Mouse (Mus musculus) lung, postnatal 0 days (tissue): ENCODE measurements around the gene Rcor1. TPM values are rescaled to one million over a fixed set of nuclear protein-coding genes. Genes with fewer than 3 reads are reported as not detected.

Source experiments
- ATAC-seq: fragments of 200-750 bp; cut with Nextera tagmentation; 2 replicates; pipeline ENCODE4 v1.8.0; 2017; ENCODE audit warnings: moderate library complexity
- DNase-seq: peaks from one replicate; pipeline ENCODE4 v3.0.0-alpha.2; 2016; ENCODE audit warnings: low spot score
- H3K27ac ChIP-seq: fragments of 300-500 bp; sonication (generic); 2 replicates; pipeline ENCODE4 v1.5.1; 2014; ENCODE audit warnings: antibody characterized with exemption, mild to moderate bottlenecking, low read length, mixed read lengths
- H3K27me3 ChIP-seq: fragments of 300-500 bp; sonication (generic); replicated peaks from 2 replicates; pipeline ENCODE4 v1.6.1; 2014; ENCODE audit warnings: low read length, mixed read lengths; ENCODE audit not compliant: insufficient read depth
- H3K36me3 ChIP-seq: fragments of 300-500 bp; sonication (generic); 2 replicates; pipeline ENCODE4 v1.6.1; 2014; ENCODE audit warnings: low read length, mixed read lengths; ENCODE audit not compliant: insufficient read depth
- H3K4me1 ChIP-seq: fragments of 300-500 bp; sonication (generic); 2 replicates; pipeline ENCODE4 v1.6.1; 2014; ENCODE audit warnings: antibody characterized with exemption, low read depth, low read length, mixed read lengths; ENCODE audit not compliant: insufficient read depth
- H3K4me2 ChIP-seq: fragments of 300-500 bp; sonication (generic); replicated peaks from 2 replicates; pipeline ENCODE4 v1.6.1; 2014; ENCODE audit warnings: low read depth, mild to moderate bottlenecking, low read length, moderate library complexity, mixed read lengths
- H3K4me3 ChIP-seq: fragments of 300-500 bp; sonication (generic); 2 replicates; pipeline ENCODE4 v1.5.1; 2014; ENCODE audit warnings: low read depth, low read length
- H3K9ac ChIP-seq: fragments of 300-500 bp; sonication (generic); replicated peaks from 2 replicates; pipeline ENCODE4 v1.6.1; 2014; ENCODE audit warnings: low read depth, mild to moderate bottlenecking
- H3K9me3 ChIP-seq: fragments of 300-500 bp; sonication (generic); 2 replicates; pipeline ENCODE4 v1.6.1; 2016; ENCODE audit warnings: low read length, mixed read lengths
- CTCF ChIP-seq: IDR thresholded peaks from 2 replicates; pipeline ENCODE4 v1.5.1; 2016; ENCODE audit warnings: antibody characterized with exemption, mild to moderate bottlenecking
- EP300 ChIP-seq: IDR thresholded peaks from 2 replicates; pipeline ENCODE4 v1.6.1; 2016; ENCODE audit warnings: antibody characterized with exemption, mild to moderate bottlenecking, control low read depth
- WGBS: fragments of 180-500 bp; shearing (Covaris S2); extraction: QIAGEN DNeasy Blood & Tissue Kit; methylation state at CpG from one replicate; pipeline ENCODE4 v1.1.7; 2014; 5-methylcytosine and 5-hydroxymethylcytosine counted together
- polyA plus RNA-seq: library from polyadenylated mRNA; unstranded; fragments of >200 nt; fragmentation: Nextera tagmentation; extraction: Ambion mirVana; gene quantifications from 2 replicates; pipeline ENCODE4 v1.2.1, GENCODE M21; 2015

The Rcor1 gene
- polyA plus RNA-seq: 6.7 and 9.5 TPM in 2 replicates

- H3K4me2 ChIP-seq: peak within 1 kb of the TSS; percentile 99
- H3K4me3 ChIP-seq: peak within 1 kb of the TSS; percentile 94
- DNase-seq: peak; percentile 99
- H3K36me3 ChIP-seq: no peaks in the 10 kb centered on the region
- H3K9me3 ChIP-seq: no peaks in the 10 kb centered on the region
- under 1% methylated on average over 22 of the region's 76 CpGs for WGBS
- peak within 1 kb of the TSS; percentile 93 for H3K9ac ChIP-seq
- ATAC-seq: peak; percentile 97
- no peak for TF ChIP-seq CTCF
- no peak for TF ChIP-seq EP300
- peaks cover 7% of the 10 kb centered on the region; the same call in 1 of the 2 replicates for H3K4me1 ChIP-seq
- no peaks in the 10 kb centered on the region for H3K27me3 ChIP-seq
- H3K27ac ChIP-seq: peak within 1 kb of the TSS; percentile 97
Observed at GRCm38 (mm10) chr12:111038976-111039612, at the start of gene Rcor1. TSS of gene Rcor1 (plus strand) at chr12:111039351.

DNA sequence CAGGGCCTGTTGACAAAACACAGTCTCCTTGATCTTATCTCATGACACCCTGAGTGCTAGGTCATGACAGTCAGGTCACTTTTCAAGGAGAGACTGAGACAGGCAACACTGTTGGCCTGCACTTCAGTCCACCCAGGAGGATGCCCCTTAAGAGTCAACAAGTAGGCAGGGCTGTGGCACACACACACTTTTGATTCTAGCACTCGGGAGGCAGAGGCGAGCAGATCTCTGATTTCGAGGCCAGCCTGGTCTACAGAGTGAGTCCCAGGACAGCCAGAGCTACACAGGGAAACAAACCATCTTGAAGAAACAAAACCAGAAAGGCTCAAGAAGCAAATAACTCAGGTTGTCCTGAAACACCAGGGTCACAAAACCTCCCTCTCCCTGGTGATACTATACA, 49.7 kb upstream of the Rcor1 start:
- no peaks in the 10 kb centered on the region for H3K27me3 ChIP-seq
- no peak overlapping the region for H3K4me2 ChIP-seq
- no peaks in the 10 kb centered on the region for H3K9me3 ChIP-seq
- no peak for DNase-seq
- 75% methylated on average over 3 of the region's 3 CpGs for WGBS
- no peak overlapping the region for H3K9ac ChIP-seq
- no peak for ATAC-seq
- H3K4me3 ChIP-seq: no peak overlapping the region
- TF ChIP-seq CTCF (no peak), EP300 (no peak)
- H3K36me3 ChIP-seq: no peaks in the 10 kb centered on the region
- H3K4me1 ChIP-seq: peaks cover 5% of the 10 kb centered on the region
- no peak overlapping the region for H3K27ac ChIP-seq

- Histone ChIP-seq H3K36me3 (no peaks in the 10 kb centered on the region), H3K9me3 (no peaks in the 10 kb centered on the region), H3K4me2 (no peak overlapping the region), H3K27ac (no peak overlapping the region), H3K27me3 (no peaks in the 10 kb centered on the region), H3K4me1 (peaks cover 5% of the 10 kb centered on the region), H3K4me3 (no peak overlapping the region), H3K9ac (no peak overlapping the region)
- WGBS: 82% methylated on average over 7 of the region's 7 CpGs
- no peak for DNase-seq
- no peak for TF ChIP-seq EP300
- TF ChIP-seq CTCF: no peak
- no peak for ATAC-seq
Observed at GRCm38 (mm10) chr12:110990500-110990899, 48.7 kb upstream of the Rcor1 start.

DNA sequence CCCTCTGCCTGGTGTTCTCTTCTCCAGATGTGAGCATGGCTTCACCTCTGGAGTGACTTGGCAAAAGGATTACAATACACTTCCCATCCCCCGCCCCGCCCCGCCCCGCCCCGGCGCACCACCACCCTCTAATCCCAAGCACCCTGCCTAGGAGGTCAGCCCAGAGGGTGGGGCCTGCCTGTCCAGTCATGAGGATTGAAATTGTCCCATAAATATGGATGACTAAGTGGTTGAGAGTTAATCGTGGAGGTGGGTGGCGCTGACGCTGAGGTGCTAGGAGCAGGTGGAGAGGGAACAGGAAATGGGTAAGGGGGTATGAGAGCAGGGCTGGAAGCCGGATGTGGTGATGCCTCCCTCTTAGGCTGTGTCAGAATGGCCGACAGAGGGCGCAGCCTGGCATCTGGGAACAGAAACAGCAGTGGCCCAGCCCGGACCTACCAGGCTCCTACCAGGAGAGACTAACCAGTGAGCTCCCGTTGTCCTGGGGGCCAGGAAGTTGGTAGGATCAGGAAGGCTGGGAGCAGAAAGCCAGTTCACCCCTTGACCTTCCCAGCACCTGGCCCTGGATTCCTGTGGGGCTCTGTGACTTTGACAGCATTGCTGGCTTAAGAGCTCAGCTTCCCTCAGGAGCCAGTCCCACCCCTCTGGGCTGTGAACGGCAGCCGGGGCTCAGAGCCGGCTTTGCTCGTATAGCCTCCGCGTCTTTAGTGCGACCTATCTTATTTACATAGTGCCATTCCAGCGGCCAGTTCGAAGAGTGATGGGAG, 47.6 kb upstream of the Rcor1 start:
- no peaks in the 10 kb centered on the region for H3K27me3 ChIP-seq
- H3K4me1 ChIP-seq: peaks cover 5% of the 10 kb centered on the region
- H3K9me3 ChIP-seq: no peaks in the 10 kb centered on the region
- H3K36me3 ChIP-seq: no peaks in the 10 kb centered on the region
- H3K9ac ChIP-seq: peak overlapping the region; percentile 46
- TF ChIP-seq CTCF (peak; percentile 82), EP300 (no peak)
- DNase-seq (peak; percentile 94), ATAC-seq (peak; percentile 90)
- H3K4me2 ChIP-seq: peak overlapping the region; percentile 61
- WGBS: 5% methylated on average over 23 of the region's 23 CpGs
- peak overlapping the region; percentile 42 for H3K4me3 ChIP-seq
- peak overlapping the region; percentile 82 for H3K27ac ChIP-seq

DNA sequence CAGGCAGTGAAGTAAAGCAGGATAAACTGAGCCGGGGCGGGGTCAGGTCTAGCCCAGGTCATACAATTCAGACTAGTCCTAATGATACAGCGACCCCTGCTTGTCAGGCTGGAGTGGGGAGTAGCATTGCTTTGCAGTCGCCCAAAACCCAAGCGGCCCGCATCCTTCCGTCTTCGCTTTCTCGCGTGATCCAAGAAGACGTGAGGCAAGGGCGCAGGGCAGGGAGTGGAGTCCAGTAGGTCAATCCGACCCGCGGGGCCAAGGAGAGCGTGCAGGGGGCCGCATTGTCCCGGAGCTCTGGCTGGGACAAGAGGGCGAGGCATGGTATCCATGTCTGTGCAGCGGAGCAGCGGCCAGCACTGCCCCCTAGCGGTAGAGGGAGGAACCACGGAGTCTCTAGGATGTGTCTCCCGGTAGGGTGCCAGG, 47.0 kb upstream of the Rcor1 start:
- Histone ChIP-seq H3K4me1 (peaks cover 5% of the 10 kb centered on the region), H3K36me3 (no peaks in the 10 kb centered on the region), H3K27me3 (no peaks in the 10 kb centered on the region), H3K9me3 (no peaks in the 10 kb centered on the region), H3K9ac (peak overlapping the region; percentile 46), H3K27ac (peak overlapping the region; percentile 82), H3K4me3 (peak overlapping the region; percentile 42), H3K4me2 (peak overlapping the region; percentile 61)
- TF ChIP-seq EP300: no peak
- peak; percentile 91 for TF ChIP-seq CTCF
- WGBS: 2% methylated on average over 24 of the region's 24 CpGs
- DNase-seq: peak; percentile 94
- ATAC-seq: peak; percentile 89

GRCm38 (mm10) chr12:110992771-110993170, 46.4 kb upstream of the Rcor1 start:
- ATAC-seq: no peak
- H3K27ac ChIP-seq: no peak overlapping the region; the same call in 1 of the 2 replicates
- DNase-seq: no peak
- H3K9ac ChIP-seq: no peak overlapping the region
- no peaks in the 10 kb centered on the region for H3K36me3 ChIP-seq
- no peak overlapping the region for H3K4me3 ChIP-seq
- H3K9me3 ChIP-seq: no peaks in the 10 kb centered on the region
- peaks cover 5% of the 10 kb centered on the region for H3K4me1 ChIP-seq
- 73% methylated on average over 12 of the region's 12 CpGs for WGBS
- no peaks in the 10 kb centered on the region for H3K27me3 ChIP-seq
- TF ChIP-seq EP300 (no peak), CTCF (no peak)
- H3K4me2 ChIP-seq: peak overlapping the region; percentile 61; the same call in 1 of the 2 replicates
